Mouse (Mus musculus) R1 (cell line): ENCODE results near the gene Wfs1.

Experiments
- DNase-seq: peaks from one replicate; pipeline ENCODE4 v3.0.0-alpha.2; 2018; ENCODE audit warnings: low read depth, low spot score

Gene Wfs1

GRCm38 (mm10) chr5:36988781-36989624 lies at the start of gene Wfs1:
Wfs1 (minus strand) TSS chr5:36989205.
- DNase-seq, result peak; percentile 99

- DNase-seq, result peak; percentile 50
These were observed 47.9 kb upstream of the Wfs1 start for GRCm38 (mm10) chr5:37036884-37037283.

GRCm38 (mm10) chr5:37035896-37036295 lies 46.9 kb upstream of the Wfs1 start:
- no peak for DNase-seq

GRCm38 (mm10) chr5:37035192-37035591 lies 46.2 kb upstream of the Wfs1 start:
- no peak for DNase-seq

GRCm38 (mm10) chr5:37030753-37031152 lies 41.7 kb upstream of the Wfs1 start:
- no peak for DNase-seq

- peak; percentile 91 for DNase-seq
These were observed 40.4 kb upstream of the Wfs1 start for GRCm38 (mm10) chr5:37029326-37029905.

- DNase-seq, result peak; percentile 66
These were observed 39.7 kb upstream of the Wfs1 start for GRCm38 (mm10) chr5:37028486-37029311.

GRCm38 (mm10) chr5:37028104-37028485 lies 39.1 kb upstream of the Wfs1 start:
- peak; percentile 74 for DNase-seq

GRCm38 (mm10) chr5:37027701-37028100 lies 38.7 kb upstream of the Wfs1 start:
- DNase-seq, result no peak

GRCm38 (mm10) chr5:37017222-37017621 lies 28.2 kb upstream of the Wfs1 start:
- DNase-seq, result no peak

- DNase-seq, result peak; percentile 74
These were observed 26.8 kb upstream of the Wfs1 start for GRCm38 (mm10) chr5:37015612-37016310.

GRCm38 (mm10) chr5:37010666-37011317 lies 21.8 kb upstream of the Wfs1 start:
- DNase-seq, result no peak

- peak; percentile 62 for DNase-seq
These were observed 20.8 kb upstream of the Wfs1 start for GRCm38 (mm10) chr5:37009761-37010160.

- peak; percentile 73 for DNase-seq
These were observed 13.0 kb upstream of the Wfs1 start for GRCm38 (mm10) chr5:37002001-37002400.

GRCm38 (mm10) chr5:37001002-37001401 lies 12.0 kb upstream of the Wfs1 start:
- no peak for DNase-seq

GRCm38 (mm10) chr5:36997996-36998395 lies 9.0 kb upstream of the Wfs1 start:
- no peak for DNase-seq

GRCm38 (mm10) chr5:36996410-36996809 lies 7.4 kb upstream of the Wfs1 start:
- DNase-seq, result peak; percentile 40

GRCm38 (mm10) chr5:36990631-36991350 lies 1.8 kb upstream of the Wfs1 start:
- no peak for DNase-seq

- no peak for DNase-seq
These were observed 1.2 kb upstream of the Wfs1 start for GRCm38 (mm10) chr5:36990196-36990595.

GRCm38 (mm10) chr5:36989625-36989977 lies 596 bp upstream of the Wfs1 start:
- DNase-seq, result no peak
